ENCODE assay signal across 33 mouse cellular contexts in the genomic region with DNA sequence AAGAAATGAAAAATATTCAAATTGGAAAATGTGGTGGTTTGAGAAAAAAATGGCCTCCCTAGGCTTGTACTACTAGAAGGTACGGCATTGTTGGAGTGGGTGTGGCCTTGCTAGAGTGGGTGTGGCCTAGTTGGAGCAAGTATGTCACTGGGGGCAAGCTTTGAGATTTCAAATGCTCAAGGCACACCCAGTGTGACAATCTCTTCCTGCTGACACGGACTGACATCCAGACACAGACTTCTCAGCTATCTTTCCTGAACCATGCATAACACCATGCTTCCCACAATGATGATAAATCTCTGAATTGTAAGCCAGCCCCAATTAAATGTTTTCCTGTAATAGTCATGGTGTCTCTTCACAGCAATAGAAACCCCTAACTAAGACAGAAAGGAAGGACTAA. TPM values are rescaled to one million over a fixed set of nuclear protein-coding genes. Genes with fewer than 3 reads are reported as not detected.
DNase-seq lines count a peak whose midpoint lies in the region; ATAC-seq and TF ChIP-seq lines count a peak whose summit lies in the region.
"Had no signal": no experiment of that assay in that cellular context is flagged by ENCODE, and none has a peak within 500 bp of the region (broad histone marks: within the 10 kb centered on the region; RNA-seq: fewer than 3 reads in every experiment).

No protein-coding gene starts in this region.

- DNase-seq in heart, adult 11 months = peak; percentile 61
- no peak for DNase-seq in heart, postnatal 25 days (ENCODE audit: low spot score)
- DNase-seq in 3T3-L1 (ENCODE audit: low read depth, low spot score) (peak; percentile 50), MEL-GATA-1-ER (ENCODE audit: extremely low read depth, low read depth) (peak; percentile 43)
- no peak for DNase-seq in frontal cortex, postnatal 10 days (ENCODE audit: low spot score in 2 of 2)
- no peak for DNase-seq in cerebellum, adult 11 months
- no peak for DNase-seq in layer of hippocampus, adult 2 months (ENCODE audit: low spot score in 2 of 2)
- DNase-seq: adrenal gland, postnatal 25 days; cerebellum, adult 18-20 months; cerebellum, postnatal 10 days; gastrocnemius, postnatal 36 days; heart, postnatal 10 days; kidney, adult 2 months; kidney, postnatal 36 days; layer of hippocampus, postnatal 36 days; left cerebral cortex, postnatal 4 days; lung, postnatal 36 days; thymus, postnatal 25 days had no signal

- H3K27ac ChIP-seq in layer of hippocampus, adult 2 months = no peak overlapping the region
- H3K27ac ChIP-seq: embryonic facial prominence, embryonic 10.5 days; embryonic facial prominence, embryonic 15.5 days; forebrain, embryonic 12.5 days; heart, embryonic 13.5 days; hindbrain, postnatal 0 days; intestine, embryonic 15.5 days; liver, embryonic 15.5 days; lung, embryonic 15.5 days; midbrain, embryonic 13.5 days; neural tube, embryonic 13.5 days; stomach, embryonic 15.5 days had no signal

- ATAC-seq in megakaryocyte progenitor cell, adult 5-6 weeks (replicated peaks; ENCODE audit: poor library complexity) = peak; percentile 95
- ATAC-seq: CD4-positive, CD25-positive, alpha-beta regulatory T cell, adult 4 months; hindbrain, postnatal 0 days; intestine, embryonic 15.5 days; midbrain, embryonic 13.5 days; Patski had no signal

- intact Hi-C loops in heart, postnatal 25 days (cut with DNase I) = no loop called here

- TF ChIP-seq CTCF in layer of hippocampus, adult 2 months (conservative IDR thresholded peaks at IDR 0.05) = no peak

- H3K4me3 ChIP-seq in layer of hippocampus, adult 2 months = no peak overlapping the region
- H3K4me3 ChIP-seq: embryonic facial prominence, embryonic 10.5 days; embryonic facial prominence, embryonic 15.5 days; forebrain, embryonic 12.5 days; heart, embryonic 13.5 days; intestine, embryonic 15.5 days; liver, embryonic 15.5 days; lung, embryonic 15.5 days; megakaryocyte, embryonic 14.5 days; midbrain, embryonic 13.5 days; neural tube, embryonic 13.5 days; stomach, embryonic 15.5 days had no signal

RNA-seq across cellular contexts. Expression of gene Klf3, which starts 44.1 kb away (rescaled TPM):
- total RNA-seq in heart, postnatal 25 days (2021) = 10 to 100 TPM; 43.6 to 55.6 TPM
- total RNA-seq in megakaryocyte progenitor cell, adult 5-6 weeks (2015) = 30.7 and 42.7 TPM in 2 replicates
- 9.4 and 12.5 TPM in 2 replicates for total RNA-seq in megakaryocyte progenitor cell, adult 5-6 weeks (2017)
- 10 to 100 TPM; 55.0 to 55.2 TPM for total RNA-seq in layer of hippocampus, adult 2 months (2021)

Comparison
In these comparisons a context has a peak if more than half of its experiments do, and no peak if none do; other contexts are left out.
1. DNase-seq: peak in heart, adult 11 months (single experiment), 3T3-L1 (single experiment) and MEL-GATA-1-ER (single experiment); none in heart, postnatal 25 days (single experiment), frontal cortex, postnatal 10 days (0 of 2), cerebellum, adult 11 months (single experiment) and layer of hippocampus, adult 2 months (0 of 2).